Comparison of ENCODE assay signal across 1 mouse cellular context in the genomic region with DNA sequence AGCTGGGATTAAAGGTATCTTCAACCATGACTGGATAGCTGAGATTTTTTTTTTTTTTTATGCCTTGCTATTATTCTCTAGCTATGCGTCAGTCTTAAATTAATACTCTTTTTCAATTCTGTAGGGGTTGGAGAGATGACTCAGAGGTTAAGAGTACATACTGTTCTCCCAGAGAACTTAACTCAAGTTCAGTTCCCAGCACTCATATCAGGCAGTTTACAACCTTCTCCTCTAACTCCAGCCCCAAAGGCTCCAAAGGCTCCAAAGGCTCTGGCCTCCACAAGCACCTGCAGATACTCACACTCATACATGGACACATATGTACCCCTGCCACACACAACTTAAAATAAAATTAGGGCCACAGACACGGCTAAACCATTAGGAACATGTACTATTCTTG.
TF ChIP-seq lines count a peak whose summit lies in the region.

No protein-coding gene starts in this region.

TF ChIP-seq in CH12.LX, 34 proteins besides CTCF, POLR2A, EP300 and RAD21 (continued from another document):
- TF ChIP-seq BHLHE40 (IDR thresholded peaks at IDR 0.05; ENCODE audit: low read depth, low read length) (no peak), CHD1 (IDR thresholded peaks at IDR 0.05; ENCODE audit: low read depth, low read length) (no peak)
